Mouse (Mus musculus): ENCODE data around the gene Matn3. TPM values are rescaled to one million over a fixed set of nuclear protein-coding genes. Genes with fewer than 3 reads are reported as not detected.

The Matn3 gene
- total RNA-seq, 4 experiments from 2014 or later = not detected

Other genes with a start within 250 kb of the Matn3 start
- 1 to 10 TPM; 5.8 to 8.6 (median 7.3) TPM for gene Sdc1, start 176.6 kb upstream of the Matn3 start, total RNA-seq (2022)
- 100 to 1,000 TPM; 393 to 413 (median 400) TPM for gene Laptm4a, start 26.3 kb upstream of the Matn3 start, total RNA-seq (2022)
- gene Wdr35, start 26.0 kb downstream of the Matn3 start, total RNA-seq (2022) = 10 to 100 TPM; 10.8 to 12.8 (median 11.6) TPM
- 10 to 100 TPM; 28.7 to 30.4 (median 28.8) TPM for gene Ttc32, start 82.1 kb downstream of the Matn3 start, total RNA-seq (2022)

Measured in heart, adult 8-10 months (tissue).